Mouse (Mus musculus) liver, embryonic 13.5 days (tissue): Measurements from ENCODE around the gene Rnf111. TPM values are rescaled to one million over a fixed set of nuclear protein-coding genes. Genes with fewer than 3 reads are reported as not detected.
"Not testable (repeated sequence)": the region's sequence is repeated elsewhere in the genome, so short reads cannot be mapped to it uniquely, and the experiment has no call there.

ENCODE experiments used
- ATAC-seq: fragments of 200-750 bp; cut with Nextera tagmentation; 2 replicates; pipeline ENCODE4 v1.8.0; 2017; ENCODE audit warnings: low read depth, mild to moderate bottlenecking, moderate number of reproducible peaks, moderate library complexity
- DNase-seq: peaks from one replicate; pipeline ENCODE4 v3.0.0; 2022
- H3K27ac ChIP-seq: fragments of 300-500 bp; sonication (generic); 2 replicates; pipeline ENCODE4 v1.5.1; 2015; ENCODE audit warnings: moderate library complexity, mild to moderate bottlenecking, inconsistent platforms
- H3K27me3 ChIP-seq: fragments of 300-500 bp; sonication (generic); 2 replicates; pipeline ENCODE4 v1.6.1; 2015; ENCODE audit warnings: mild to moderate bottlenecking, inconsistent platforms
- H3K36me3 ChIP-seq: fragments of 300-500 bp; sonication (generic); 2 replicates; pipeline ENCODE4 v1.6.1; 2015; ENCODE audit warnings: mild to moderate bottlenecking, inconsistent platforms
- H3K4me1 ChIP-seq: fragments of 300-500 bp; sonication (generic); replicated peaks from 2 replicates; pipeline ENCODE4 v1.6.1; 2015; ENCODE audit warnings: inconsistent platforms
- H3K4me2 ChIP-seq: fragments of 300-500 bp; sonication (generic); 2 replicates; pipeline ENCODE4 v1.6.1; 2015; ENCODE audit warnings: inconsistent platforms, mild to moderate bottlenecking, moderate library complexity
- H3K4me3 ChIP-seq: fragments of 300-500 bp; sonication (generic); replicated peaks from 2 replicates; pipeline ENCODE4 v1.5.1; 2015; ENCODE audit warnings: mild to moderate bottlenecking, inconsistent platforms
- H3K9ac ChIP-seq: fragments of 300-500 bp; sonication (generic); 2 replicates; pipeline ENCODE4 v1.6.1; 2015; ENCODE audit warnings: mild to moderate bottlenecking, inconsistent platforms
- H3K9me3 ChIP-seq: fragments of 300-500 bp; sonication (generic); replicated peaks from 2 replicates; pipeline ENCODE4 v1.6.1; 2016; ENCODE audit warnings: inconsistent platforms
- WGBS: fragments of 180-500 bp; shearing (Covaris S2); methylation state at CpG from one replicate; pipeline ENCODE4 v1.1.7; 2015; ENCODE audit not compliant: insufficient replicate concordance; 5-methylcytosine and 5-hydroxymethylcytosine counted together
- polyA plus RNA-seq: library from polyadenylated mRNA; unstranded; fragments of >200 nt; fragmentation: Nextera tagmentation; extraction: Ambion mirVana; gene quantifications from 2 replicates; pipeline ENCODE4 v1.2.1, GENCODE M21; 2015

Rnf111 gene
- polyA plus RNA-seq, 1 experiment from 2014 or later = 7.2 TPM

DNA sequence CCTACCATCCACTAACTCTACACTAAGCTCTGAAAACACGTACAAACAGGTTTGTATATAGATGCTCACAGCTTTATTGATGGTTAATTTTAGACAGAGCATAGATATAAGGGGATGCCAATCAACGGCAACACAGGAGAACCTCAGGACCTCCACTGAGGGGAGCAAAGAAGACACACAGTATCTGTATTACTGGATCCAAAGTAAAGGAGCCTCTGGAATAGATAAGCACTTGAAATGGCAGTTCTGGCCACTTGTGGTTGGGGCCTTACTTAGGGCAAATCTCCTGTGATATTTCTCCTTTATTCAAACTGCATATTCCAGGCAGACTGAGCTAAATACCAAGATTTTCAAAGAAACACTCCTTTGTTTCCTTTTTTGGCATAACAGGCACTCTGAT is 10.5 kb downstream of the Rnf111 start:
- Histone ChIP-seq H3K4me3 (no peak overlapping the region), H3K27ac (peak overlapping the region; percentile 61; the same call in 1 of the 2 replicates), H3K4me1 (peaks cover 48% of the 10 kb centered on the region), H3K9me3 (no peaks in the 10 kb centered on the region), H3K4me2 (peak overlapping the region; percentile 33; the same call in 1 of the 2 replicates), H3K27me3 (no peaks in the 10 kb centered on the region), H3K9ac (0 out of 2 replicates have a peak overlapping the region, but pooled peaks have one; percentile 26), H3K36me3 (peaks cover 34% of the 10 kb centered on the region)
- 39% methylated on average over 2 of the region's 2 CpGs for WGBS
- DNase-seq (peak; percentile 3), ATAC-seq (peak; percentile 77)

- Histone ChIP-seq H3K9ac (no peak overlapping the region), H3K4me1 (peaks cover 42% of the 10 kb centered on the region), H3K27ac (no peak overlapping the region), H3K36me3 (peaks cover 27% of the 10 kb centered on the region), H3K27me3 (no peaks in the 10 kb centered on the region), H3K9me3 (no peaks in the 10 kb centered on the region), H3K4me2 (no peak overlapping the region), H3K4me3 (no peak overlapping the region)
- ATAC-seq (no peak), DNase-seq (no peak)
- 65% methylated on average over 1 of the region's 1 CpGs for WGBS
Observed at GRCm38 (mm10) chr9:70491176-70491575, 12.3 kb downstream of the Rnf111 start.

DNA sequence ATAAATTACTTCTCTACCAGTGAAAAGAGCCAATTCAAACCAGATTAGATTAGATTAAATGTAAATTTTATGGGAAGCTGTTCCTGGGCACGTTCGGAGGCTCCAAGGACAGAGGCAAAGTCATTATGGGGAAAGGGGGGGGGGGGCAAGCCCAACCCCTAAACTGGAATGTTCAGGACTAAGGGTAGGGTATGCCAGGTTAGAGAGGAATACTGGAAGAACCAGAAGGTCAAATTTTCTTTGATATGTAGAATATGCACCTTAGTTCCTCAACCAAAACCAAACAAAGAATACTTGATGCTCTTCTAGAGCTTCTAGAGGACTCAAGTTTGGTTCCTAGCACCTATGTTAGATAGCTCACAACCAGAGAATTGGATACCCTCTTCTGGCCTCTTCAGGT is 16.1 kb downstream of the Rnf111 start:
- H3K4me2 ChIP-seq = no peak overlapping the region
- no peak overlapping the region for H3K4me3 ChIP-seq
- H3K36me3 ChIP-seq = peaks cover 30% of the 10 kb centered on the region
- WGBS = 73% methylated on average over 2 of the region's 2 CpGs
- peaks cover 27% of the 10 kb centered on the region for H3K4me1 ChIP-seq
- no peak overlapping the region for H3K9ac ChIP-seq
- DNase-seq (no peak), ATAC-seq (no peak)
- no peaks in the 10 kb centered on the region for H3K9me3 ChIP-seq
- H3K27ac ChIP-seq = no peak overlapping the region
- no peaks in the 10 kb centered on the region for H3K27me3 ChIP-seq

- Histone ChIP-seq H3K9ac (0 out of 2 replicates have a peak overlapping the region, but pooled peaks have one; percentile 8), H3K9me3 (no peaks in the 10 kb centered on the region), H3K27me3 (no peaks in the 10 kb centered on the region), H3K36me3 (peaks cover 30% of the 10 kb centered on the region), H3K4me1 (peaks cover 13% of the 10 kb centered on the region), H3K4me2 (no peak overlapping the region), H3K27ac (no peak overlapping the region), H3K4me3 (no peak overlapping the region)
- DNase-seq = no peak
- WGBS = 45% methylated on average over 1 of the region's 1 CpGs
- no peak for ATAC-seq
Observed at GRCm38 (mm10) chr9:70485840-70486239, 17.7 kb downstream of the Rnf111 start.

DNA sequence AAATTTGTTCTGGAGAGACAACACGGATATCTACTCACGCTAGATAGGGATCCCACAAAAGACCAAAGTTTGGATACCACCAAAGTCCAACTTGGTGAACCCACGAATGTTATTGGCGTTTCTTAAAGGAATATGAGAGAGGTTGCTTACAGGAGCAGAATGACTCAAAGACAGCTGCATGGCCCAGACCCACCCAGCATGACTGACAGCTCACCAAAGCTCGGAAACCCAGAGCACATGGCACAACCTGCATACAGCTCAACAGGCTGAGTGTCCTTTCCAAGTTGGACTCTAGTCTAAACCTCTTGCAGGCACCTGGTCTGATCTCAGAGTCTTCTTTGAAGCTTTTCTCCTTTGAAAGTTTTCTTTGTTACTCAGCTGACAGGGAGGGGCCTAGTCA is 20.0 kb downstream of the Rnf111 start:
- 85% methylated on average over 5 of the region's 5 CpGs for WGBS
- no peak overlapping the region for H3K4me2 ChIP-seq
- H3K36me3 ChIP-seq = peaks cover 35% of the 10 kb centered on the region
- H3K27ac ChIP-seq = no peak overlapping the region
- no peak overlapping the region for H3K9ac ChIP-seq
- H3K27me3 ChIP-seq = no peaks in the 10 kb centered on the region
- H3K4me1 ChIP-seq = peaks cover 13% of the 10 kb centered on the region
- H3K9me3 ChIP-seq = no peaks in the 10 kb centered on the region
- ATAC-seq (no peak), DNase-seq (no peak)
- H3K4me3 ChIP-seq = no peak overlapping the region

DNA sequence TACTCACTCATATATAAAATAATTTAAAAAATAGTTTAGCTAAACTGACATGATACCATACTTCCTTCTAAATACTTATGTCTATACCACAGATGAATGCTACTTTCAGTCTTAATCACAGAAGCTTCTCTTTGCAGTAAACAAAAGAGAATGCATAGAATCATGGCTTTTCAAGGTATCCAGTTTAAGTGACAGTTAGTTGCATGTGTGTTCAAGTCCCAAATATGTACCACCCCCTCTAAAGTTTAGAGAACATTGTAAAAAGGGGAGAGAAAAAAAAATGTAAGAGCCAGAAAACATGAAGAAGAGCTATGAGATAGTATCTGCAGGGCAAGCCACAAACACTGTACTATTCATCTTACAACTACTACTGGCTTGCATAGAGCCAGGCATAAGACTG is 21.7 kb downstream of the Rnf111 start:
- Histone ChIP-seq H3K4me1 (peaks cover 13% of the 10 kb centered on the region), H3K27me3 (no peaks in the 10 kb centered on the region), H3K9ac (no peak overlapping the region), H3K36me3 (peaks cover 32% of the 10 kb centered on the region), H3K9me3 (no peaks in the 10 kb centered on the region), H3K4me2 (no peak overlapping the region), H3K4me3 (no peak overlapping the region), H3K27ac (no peak overlapping the region)
- no peak for ATAC-seq
- DNase-seq = no peak

GRCm38 (mm10) chr9:70477229-70477628 is 26.3 kb downstream of the Rnf111 start:
- H3K4me2 ChIP-seq = no peak overlapping the region
- no peaks in the 10 kb centered on the region for H3K9me3 ChIP-seq
- H3K27ac ChIP-seq = no peak overlapping the region
- WGBS = 84% methylated on average over 3 of the region's 3 CpGs
- H3K36me3 ChIP-seq = peaks cover 54% of the 10 kb centered on the region
- ATAC-seq (no peak), DNase-seq (no peak)
- no peaks in the 10 kb centered on the region for H3K4me1 ChIP-seq
- no peaks in the 10 kb centered on the region for H3K27me3 ChIP-seq
- no peak overlapping the region for H3K9ac ChIP-seq
- no peak overlapping the region for H3K4me3 ChIP-seq

GRCm38 (mm10) chr9:70475777-70476270 is 27.7 kb downstream of the Rnf111 start:
- no peaks in the 10 kb centered on the region for H3K4me1 ChIP-seq
- peaks cover 56% of the 10 kb centered on the region for H3K36me3 ChIP-seq
- H3K4me2 ChIP-seq = no peak overlapping the region
- no peak overlapping the region for H3K9ac ChIP-seq
- H3K9me3 ChIP-seq = no peaks in the 10 kb centered on the region
- no peaks in the 10 kb centered on the region for H3K27me3 ChIP-seq
- 90% methylated on average over 9 of the region's 9 CpGs for WGBS
- H3K4me3 ChIP-seq = no peak overlapping the region
- DNase-seq = no peak
- ATAC-seq = no peak
- H3K27ac ChIP-seq = no peak overlapping the region

- no peak overlapping the region for H3K4me2 ChIP-seq
- ATAC-seq = no peak
- no peak for DNase-seq
- WGBS = 85% methylated on average over 1 of the region's 1 CpGs
- no peak overlapping the region for H3K27ac ChIP-seq
- no peak overlapping the region for H3K9ac ChIP-seq
- peaks cover 50% of the 10 kb centered on the region for H3K36me3 ChIP-seq
- no peak overlapping the region for H3K4me3 ChIP-seq
- H3K9me3 ChIP-seq = no peaks in the 10 kb centered on the region
- no peaks in the 10 kb centered on the region for H3K4me1 ChIP-seq
- H3K27me3 ChIP-seq = no peaks in the 10 kb centered on the region
Observed at GRCm38 (mm10) chr9:70473400-70473799, 30.1 kb downstream of the Rnf111 start.

DNA sequence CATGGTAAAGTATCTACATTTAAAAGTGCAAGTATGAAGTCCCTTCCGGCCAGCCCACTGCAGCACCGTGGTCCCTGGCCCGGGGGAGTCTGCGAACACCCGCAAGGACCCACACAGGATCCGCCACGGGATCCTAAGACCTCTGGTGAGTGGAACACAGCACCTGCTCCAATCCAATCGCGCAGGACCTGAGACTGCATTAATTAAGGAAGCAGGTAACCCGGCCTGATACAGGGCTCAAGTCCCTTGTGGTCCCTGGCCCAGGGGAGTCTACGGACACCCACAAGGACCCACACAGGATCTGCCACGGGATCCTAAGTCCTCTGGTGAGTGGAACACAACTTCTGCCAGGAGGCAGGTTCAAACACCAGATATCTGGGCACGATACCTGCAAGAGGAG is 40.4 kb downstream of the Rnf111 start:
- H3K9ac ChIP-seq, H3K4me1 ChIP-seq, H3K27me3 ChIP-seq, H3K4me3 ChIP-seq, H3K4me2 ChIP-seq, H3K27ac ChIP-seq, H3K9me3 ChIP-seq, ATAC-seq, DNase-seq: not testable (repeated sequence)
- 90% methylated on average over 13 of the region's 13 CpGs for WGBS
- H3K36me3 ChIP-seq = peaks cover 32% of the 10 kb centered on the region

- Histone ChIP-seq H3K4me3 (no peak overlapping the region), H3K36me3 (peaks cover 60% of the 10 kb centered on the region), H3K4me2 (no peak overlapping the region), H3K9me3 (no peaks in the 10 kb centered on the region), H3K27ac (no peak overlapping the region), H3K27me3 (no peaks in the 10 kb centered on the region), H3K9ac (no peak overlapping the region), H3K4me1 (no peaks in the 10 kb centered on the region; the same call in 1 of the 2 replicates)
- ATAC-seq (no peak), DNase-seq (no peak)
- 57% methylated on average over 2 of the region's 2 CpGs for WGBS
Observed at GRCm38 (mm10) chr9:70452371-70452770, 51.2 kb downstream of the Rnf111 start.

GRCm38 (mm10) chr9:70449072-70449471 is 54.5 kb downstream of the Rnf111 start:
- no peak overlapping the region for H3K9ac ChIP-seq
- H3K9me3 ChIP-seq = no peaks in the 10 kb centered on the region
- no peak for ATAC-seq
- no peaks in the 10 kb centered on the region; the same call in 1 of the 2 replicates for H3K4me1 ChIP-seq
- no peaks in the 10 kb centered on the region for H3K27me3 ChIP-seq
- H3K36me3 ChIP-seq = peaks cover 47% of the 10 kb centered on the region
- no peak overlapping the region for H3K4me3 ChIP-seq
- no peak overlapping the region for H3K4me2 ChIP-seq
- no peak for DNase-seq
- WGBS = 90% methylated on average over 5 of the region's 5 CpGs
- H3K27ac ChIP-seq = no peak overlapping the region
